Mouse (Mus musculus) embryonic facial prominence, embryonic 14.5 days (tissue): ENCODE results near the gene Slc6a18. TPM values are rescaled to one million over a fixed set of nuclear protein-coding genes. Genes with fewer than 3 reads are reported as not detected.

Experiments
- ATAC-seq: fragments of 200-750 bp; cut with Nextera tagmentation; 2 replicates; pipeline ENCODE4 v1.8.0; 2017; ENCODE audit warnings: low read depth, moderate number of reproducible peaks, moderate TSS enrichment
- DNase-seq: peaks from one replicate; pipeline ENCODE4 v3.0.0-alpha.2; 2015; ENCODE audit warnings: low spot score
- H3K27ac ChIP-seq: fragments of 300-500 bp; sonication (generic); replicated peaks from 2 replicates; pipeline ENCODE4 v1.5.1; 2014; ENCODE audit warnings: low read depth, mild to moderate bottlenecking, low read length, moderate library complexity
- H3K27me3 ChIP-seq: fragments of 300-500 bp; sonication (generic); replicated peaks from 2 replicates; pipeline ENCODE4 v1.6.1; 2014; ENCODE audit warnings: low read length; ENCODE audit not compliant: control insufficient read depth, insufficient read depth
- H3K36me3 ChIP-seq: fragments of 300-500 bp; sonication (generic); 2 replicates; pipeline ENCODE4 v1.6.1; 2014; ENCODE audit warnings: low read length, mixed read lengths; ENCODE audit not compliant: control insufficient read depth, insufficient read depth
- H3K4me1 ChIP-seq: fragments of 300-500 bp; sonication (generic); 2 replicates; pipeline ENCODE4 v1.6.1; 2014; ENCODE audit warnings: antibody characterized with exemption, low read length; ENCODE audit not compliant: control insufficient read depth, insufficient read depth
- H3K4me2 ChIP-seq: fragments of 300-500 bp; sonication (generic); 2 replicates; pipeline ENCODE4 v1.6.1; 2014; ENCODE audit warnings: low read depth, mild to moderate bottlenecking, low read length, moderate library complexity, mixed read lengths
- H3K4me3 ChIP-seq: fragments of 300-500 bp; sonication (generic); 2 replicates; pipeline ENCODE4 v1.5.1; 2014; ENCODE audit warnings: low read depth, mild to moderate bottlenecking, low read length
- H3K9ac ChIP-seq: fragments of 300-500 bp; sonication (generic); 2 replicates; pipeline ENCODE4 v1.6.1; 2014; ENCODE audit warnings: low read depth, mild to moderate bottlenecking, low read length, moderate library complexity, mixed read lengths
- H3K9me3 ChIP-seq: fragments of 300-500 bp; sonication (generic); 2 replicates; pipeline ENCODE4 v1.6.1; 2016; ENCODE audit warnings: low read length; ENCODE audit not compliant: control insufficient read depth
- WGBS: fragments of 180-500 bp; shearing (Covaris S2); extraction: QIAGEN DNeasy Blood & Tissue Kit; methylation state at CpG from one replicate; pipeline ENCODE4 v1.1.7; 2014; 5-methylcytosine and 5-hydroxymethylcytosine counted together
- polyA plus RNA-seq: library from polyadenylated mRNA; unstranded; fragments of >200 nt; fragmentation: Nextera tagmentation; extraction: Ambion mirVana; gene quantifications from 2 replicates; pipeline ENCODE4 v1.2.1, GENCODE M21; 2014

The Slc6a18 gene
- polyA plus RNA-seq, 1 experiment from 2014 or later: not detected

DNA sequence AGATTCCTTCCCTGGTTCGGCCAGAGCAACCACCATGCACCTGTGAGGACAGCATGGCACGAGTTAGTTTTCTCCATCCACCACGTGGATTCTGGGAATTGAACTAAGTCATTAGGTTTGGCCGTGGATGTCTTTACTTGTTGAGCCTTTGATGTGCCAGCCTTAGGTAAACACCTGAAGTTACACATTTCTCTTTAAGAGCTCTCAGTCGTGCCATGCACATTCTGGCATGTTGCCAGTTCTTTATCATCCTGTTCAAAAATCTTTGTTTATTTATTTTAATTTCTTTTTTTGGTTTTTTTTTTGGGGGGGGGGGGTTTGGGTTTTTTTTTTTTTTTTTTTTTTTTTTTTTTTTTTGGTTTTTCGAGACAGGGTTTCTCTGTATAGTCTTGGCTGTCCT is 40.0 kb downstream of the Slc6a18 start:
- Histone ChIP-seq H3K4me3 (no peak overlapping the region), H3K9ac (no peak overlapping the region), H3K4me1 (no peaks in the 10 kb centered on the region), H3K27me3 (no peaks in the 10 kb centered on the region), H3K9me3 (no peaks in the 10 kb centered on the region), H3K27ac (no peak overlapping the region), H3K4me2 (no peak overlapping the region), H3K36me3 (peaks cover 44% of the 10 kb centered on the region)
- WGBS: 81% methylated on average over 6 of the region's 6 CpGs
- ATAC-seq: no peak
- no peak for DNase-seq

DNA sequence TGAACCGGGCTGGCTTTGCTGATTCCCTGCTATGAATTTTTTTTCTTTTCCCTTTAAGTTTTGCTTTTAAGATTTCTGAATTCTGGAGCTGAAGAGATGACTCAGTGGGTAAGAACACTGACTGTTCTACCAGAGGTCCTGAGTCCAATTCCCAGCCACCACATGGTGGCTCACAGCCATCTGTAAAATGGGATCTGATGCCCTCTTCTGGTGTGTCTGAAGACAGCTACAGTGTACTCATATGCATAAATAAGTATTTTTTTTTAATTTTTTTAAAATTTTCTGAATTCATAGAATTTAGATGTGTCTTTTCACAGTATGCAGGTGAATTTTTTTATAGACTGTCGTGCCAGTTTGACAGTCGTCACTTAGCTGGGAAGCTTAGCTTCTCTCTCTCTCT is 46.0 kb downstream of the Slc6a18 start:
- H3K27me3 ChIP-seq: no peaks in the 10 kb centered on the region
- no peak overlapping the region for H3K4me3 ChIP-seq
- H3K36me3 ChIP-seq: peaks cover 48% of the 10 kb centered on the region
- 87% methylated on average over 3 of the region's 3 CpGs for WGBS
- DNase-seq (no peak), ATAC-seq (no peak)
- H3K27ac ChIP-seq: no peak overlapping the region
- no peaks in the 10 kb centered on the region for H3K9me3 ChIP-seq
- H3K4me1 ChIP-seq: peaks cover 7% of the 10 kb centered on the region
- no peak overlapping the region for H3K9ac ChIP-seq
- H3K4me2 ChIP-seq: no peak overlapping the region

DNA sequence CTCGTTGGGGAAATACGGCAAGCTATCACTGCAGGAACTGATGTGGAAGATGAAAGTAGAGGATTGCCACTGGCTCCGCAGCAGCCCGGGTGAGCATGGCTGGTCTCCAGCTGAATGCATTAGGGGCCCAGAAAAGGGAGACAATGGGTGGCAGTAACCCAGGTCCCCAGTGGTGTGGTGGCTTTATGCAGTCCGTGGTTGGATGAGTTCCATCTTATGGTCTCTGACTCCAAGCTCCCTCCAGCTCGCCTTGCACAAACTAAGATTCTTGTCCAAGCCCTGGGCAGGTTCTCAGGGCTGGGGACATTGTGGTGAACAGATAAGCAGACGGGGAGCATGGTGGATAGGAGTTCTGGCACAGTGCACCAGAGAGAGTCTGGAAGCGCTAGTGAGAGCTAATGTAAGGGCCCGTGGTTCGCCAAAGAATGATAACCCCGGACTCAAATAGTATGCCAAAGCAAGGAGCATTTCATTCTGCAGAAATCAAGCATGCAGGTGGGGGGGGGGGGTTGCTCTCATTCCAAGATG is 49.2 kb downstream of the Slc6a18 start:
- ATAC-seq: no peak
- DNase-seq: no peak
- 84% methylated on average over 11 of the region's 11 CpGs for WGBS
- no peaks in the 10 kb centered on the region for H3K9me3 ChIP-seq
- H3K4me3 ChIP-seq: no peak overlapping the region
- peaks cover 7% of the 10 kb centered on the region for H3K4me1 ChIP-seq
- peaks cover 26% of the 10 kb centered on the region for H3K36me3 ChIP-seq
- no peak overlapping the region for H3K4me2 ChIP-seq
- H3K27ac ChIP-seq: no peak overlapping the region
- no peaks in the 10 kb centered on the region for H3K27me3 ChIP-seq
- no peak overlapping the region for H3K9ac ChIP-seq

DNA sequence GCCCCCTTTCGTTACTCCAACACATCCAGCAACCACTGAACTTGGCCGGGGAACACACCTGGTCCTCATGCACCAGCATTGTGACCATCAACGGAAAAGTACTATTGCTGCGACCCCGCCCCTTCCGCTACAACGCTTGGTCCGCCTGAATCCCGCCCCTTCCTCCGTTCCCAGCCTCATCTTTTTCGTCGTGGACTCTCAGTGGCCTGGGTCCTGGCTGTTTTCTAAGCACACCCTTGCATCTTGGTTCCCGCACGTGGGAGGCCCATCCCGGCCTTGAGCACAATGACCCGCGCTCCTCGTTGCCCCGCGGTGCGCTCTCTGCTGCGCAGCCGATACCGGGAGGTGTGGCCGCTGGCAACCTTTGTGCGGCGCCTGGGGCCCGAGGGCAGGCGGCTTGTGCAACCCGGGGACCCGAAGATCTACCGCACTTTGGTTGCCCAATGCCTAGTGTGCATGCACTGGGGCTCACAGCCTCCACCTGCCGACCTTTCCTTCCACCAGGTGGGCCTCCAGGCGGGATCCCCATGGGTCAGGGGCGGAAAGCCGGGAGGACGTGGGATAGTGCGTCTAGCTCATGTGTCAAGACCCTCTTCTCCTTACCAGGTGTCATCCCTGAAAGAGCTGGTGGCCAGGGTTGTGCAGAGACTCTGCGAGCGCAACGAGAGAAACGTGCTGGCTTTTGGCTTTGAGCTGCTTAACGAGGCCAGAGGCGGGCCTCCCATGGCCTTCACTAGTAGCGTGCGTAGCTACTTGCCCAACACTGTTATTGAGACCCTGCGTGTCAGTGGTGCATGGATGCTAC is 50.9 kb downstream of the Slc6a18 start, which contains the start of gene Tert:
Gene Tert (plus strand): TSS at position 167 of the 805 bp plus-strand sequence.
- Histone ChIP-seq H3K4me1 (peaks cover 7% of the 10 kb centered on the region), H3K27me3 (no peaks in the 10 kb centered on the region), H3K4me2 (peak within 1 kb of the TSS; percentile 67), H3K4me3 (peak within 1 kb of the TSS; percentile 57), H3K36me3 (peaks cover 26% of the 10 kb centered on the region), H3K9ac (peak within 1 kb of the TSS; percentile 74), H3K27ac (no peak within 1 kb of the TSS), H3K9me3 (no peaks in the 10 kb centered on the region)
- 5% methylated on average over 42 of the region's 47 CpGs for WGBS
- ATAC-seq (peak; percentile 90), DNase-seq (peak; percentile 81)

DNA sequence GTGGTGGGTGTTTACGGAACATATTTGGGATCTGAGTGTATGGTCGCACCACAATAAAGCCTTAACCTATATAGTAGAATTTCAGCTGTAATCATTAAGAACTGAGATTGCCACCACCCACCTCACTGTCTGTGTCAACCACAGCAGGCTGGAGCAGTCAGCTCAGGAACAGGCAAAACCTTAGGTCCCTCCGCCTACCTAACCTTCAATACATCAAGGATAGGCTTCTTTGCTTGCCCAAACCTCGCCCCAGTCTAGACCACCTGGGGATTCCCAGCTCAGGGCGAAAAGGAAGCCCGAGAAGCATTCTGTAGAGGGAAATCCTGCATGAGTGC is 51.4 kb downstream of the Slc6a18 start:
- H3K9ac ChIP-seq: peak overlapping the region; percentile 74
- ATAC-seq: no peak

DNA sequence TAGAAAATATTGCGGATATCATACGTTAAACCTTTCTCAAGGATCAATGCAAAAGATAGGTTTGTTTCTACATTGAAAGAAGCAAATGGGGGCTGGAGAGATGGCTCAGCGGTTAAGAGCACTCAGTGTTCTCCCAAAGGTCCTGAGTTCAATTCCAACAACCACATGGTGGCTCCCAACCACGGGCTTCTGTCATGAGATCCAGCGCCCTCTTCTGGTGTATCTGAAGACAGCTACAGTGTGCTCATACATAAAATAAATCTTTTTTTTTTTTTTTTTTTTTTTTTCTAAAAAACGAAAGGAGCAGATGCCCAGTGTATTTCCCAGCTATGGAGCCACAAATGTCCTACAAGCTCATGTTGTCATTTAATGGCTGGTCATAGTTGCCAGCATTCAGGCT is 57.2 kb downstream of the Slc6a18 start:
- H3K36me3 ChIP-seq: peaks cover 64% of the 10 kb centered on the region
- WGBS: 71% methylated on average over 6 of the region's 6 CpGs
- H3K4me3 ChIP-seq: no peak overlapping the region
- no peak overlapping the region for H3K9ac ChIP-seq
- H3K9me3 ChIP-seq: no peaks in the 10 kb centered on the region
- no peaks in the 10 kb centered on the region for H3K4me1 ChIP-seq
- no peak overlapping the region for H3K27ac ChIP-seq
- ATAC-seq (no peak), DNase-seq (peak; percentile 18)
- no peak overlapping the region for H3K4me2 ChIP-seq
- H3K27me3 ChIP-seq: no peaks in the 10 kb centered on the region

More for the DNA sequence above, 51.4 kb downstream of the Slc6a18 start:
- DNase-seq: no peak
- H3K27me3 ChIP-seq: no peaks in the 10 kb centered on the region
- H3K4me1 ChIP-seq: peaks cover 7% of the 10 kb centered on the region
- no peak overlapping the region for H3K27ac ChIP-seq
- 45% methylated on average over 6 of the region's 6 CpGs for WGBS
- H3K4me2 ChIP-seq: peak overlapping the region; percentile 67
- H3K4me3 ChIP-seq: peak overlapping the region; percentile 57
- H3K36me3 ChIP-seq: peaks cover 27% of the 10 kb centered on the region
- no peaks in the 10 kb centered on the region for H3K9me3 ChIP-seq

DNA sequence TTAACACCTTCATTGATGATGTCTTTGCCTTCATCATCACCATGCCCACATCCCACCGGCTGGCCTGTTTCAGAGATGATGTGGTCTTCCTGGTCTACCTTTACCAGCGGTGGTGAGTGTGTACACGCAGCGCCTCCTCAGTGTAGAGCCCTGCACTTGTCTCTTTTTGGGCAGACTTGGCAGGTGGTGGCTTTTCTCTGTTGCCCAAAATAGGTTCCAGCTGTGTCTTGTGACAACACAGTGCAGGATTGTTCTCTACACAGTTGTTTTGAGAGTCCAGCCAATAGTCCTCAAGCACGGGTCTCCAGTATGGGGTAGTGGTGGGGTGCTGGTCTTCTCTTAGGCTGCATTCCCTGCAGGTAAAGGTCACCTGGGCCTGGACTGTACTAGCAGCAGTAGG is 59.4 kb downstream of the Slc6a18 start:
- H3K4me3 ChIP-seq: no peak overlapping the region
- H3K36me3 ChIP-seq: peaks cover 86% of the 10 kb centered on the region
- H3K4me2 ChIP-seq: no peak overlapping the region
- no peak overlapping the region for H3K9ac ChIP-seq
- ATAC-seq (peak; percentile 33; the same call in 1 of the 2 replicates), DNase-seq (no peak)
- no peaks in the 10 kb centered on the region for H3K9me3 ChIP-seq
- H3K27ac ChIP-seq: no peak overlapping the region
- no peaks in the 10 kb centered on the region for H3K4me1 ChIP-seq
- 92% methylated on average over 5 of the region's 5 CpGs for WGBS
- H3K27me3 ChIP-seq: no peaks in the 10 kb centered on the region
